Comparison of ENCODE assay signal across 18 mouse cellular contexts in genomic region chr5:37472025-37472608, GRCm38 (mm10).
DNase-seq lines count a peak whose midpoint lies in the region; ATAC-seq and TF ChIP-seq lines count a peak whose summit lies in the region.
"Had no signal": no experiment of that assay in that cellular context is flagged by ENCODE, and none has a peak within 500 bp of the region (broad histone marks: within the 10 kb centered on the region; RNA-seq: fewer than 3 reads in every experiment).

No protein-coding gene starts in this region.

- DNase-seq in cerebellum, postnatal 14 days, result peak; percentile 75 to 80
- no peak for DNase-seq in cerebellum, adult 8-10 months
- DNase-seq in kidney, adult 11 months, result peak; percentile 80
- DNase-seq in brain, adult 2 months (ENCODE audit: low read depth, low spot score), result peak; percentile 13
- DNase-seq in kidney, postnatal 0 days (ENCODE audit: low spot score), result peak; percentile 5
- DNase-seq in right cerebral cortex, adult 18-20 months, result no peak
- no peak for DNase-seq in left cerebral cortex, adult 11 months (ENCODE audit: low spot score)
- DNase-seq: adrenal gland, postnatal 36 days; gastrocnemius, postnatal 14 days; lung, postnatal 36 days; thymus, postnatal 25 days had no signal

- H3K36me3 ChIP-seq in kidney, embryonic 14.5 days (ENCODE audit: control insufficient read depth, insufficient read depth, low read length), result no peaks in the 10 kb centered on the region
- H3K36me3 ChIP-seq in kidney, postnatal 0 days (ENCODE audit: insufficient read depth, low read length), result no peaks in the 10 kb centered on the region
- H3K36me3 ChIP-seq: embryonic facial prominence, embryonic 15.5 days; midbrain, embryonic 10.5 days had no signal

- no peak overlapping the region for H3K27ac ChIP-seq in kidney, embryonic 14.5 days (ENCODE audit: low read depth, low read length)
- no peak overlapping the region for H3K27ac ChIP-seq in kidney, postnatal 0 days
- H3K27ac ChIP-seq: embryonic facial prominence, embryonic 15.5 days; limb, embryonic 15.5 days; midbrain, embryonic 10.5 days; neural tube, embryonic 15.5 days had no signal

- no peak overlapping the region for H3K9ac ChIP-seq in kidney, embryonic 14.5 days (ENCODE audit: low read depth, low read length)
- no peak overlapping the region for H3K9ac ChIP-seq in kidney, postnatal 0 days (ENCODE audit: low read depth, low read length)
- H3K9ac ChIP-seq: embryonic facial prominence, embryonic 15.5 days; limb, embryonic 15.5 days; neural tube, embryonic 15.5 days had no signal

- WGBS in kidney, embryonic 14.5 days, result 63% methylated on average over 3 of the region's 3 CpGs
- WGBS in kidney, postnatal 0 days, result 37% methylated on average over 3 of the region's 3 CpGs

- H3K9me3 ChIP-seq in kidney, embryonic 14.5 days (ENCODE audit: control insufficient read depth, low read length), result no peaks in the 10 kb centered on the region
- H3K9me3 ChIP-seq in kidney, postnatal 0 days (replicated peaks; ENCODE audit: low read length), result no peaks in the 10 kb centered on the region
- H3K9me3 ChIP-seq: embryonic facial prominence, embryonic 15.5 days; limb, embryonic 15.5 days; neural tube, embryonic 15.5 days had no signal

- H3K4me1 ChIP-seq in kidney, embryonic 14.5 days (ENCODE audit: control insufficient read depth, insufficient read depth, low read length), result no peaks in the 10 kb centered on the region
- H3K4me1 ChIP-seq in kidney, postnatal 0 days (replicated peaks; ENCODE audit: insufficient read depth, low read length), result no peaks in the 10 kb centered on the region
- H3K4me1 ChIP-seq: embryonic facial prominence, embryonic 15.5 days; limb, embryonic 15.5 days; midbrain, embryonic 10.5 days had no signal

- no peak overlapping the region for H3K4me3 ChIP-seq in kidney, embryonic 14.5 days (ENCODE audit: low read length)
- no peak overlapping the region for H3K4me3 ChIP-seq in kidney, postnatal 0 days (replicated peaks; ENCODE audit: low read depth, low read length)
- H3K4me3 ChIP-seq: embryonic facial prominence, embryonic 15.5 days; limb, embryonic 15.5 days; midbrain, embryonic 10.5 days; neural tube, embryonic 15.5 days had no signal

- TF ChIP-seq CTCF in kidney, postnatal 0 days (IDR thresholded peaks at IDR 0.05; ENCODE audit: low read depth), result no peak

- H3K27me3 ChIP-seq in kidney, embryonic 14.5 days (ENCODE audit: control insufficient read depth, insufficient read depth, low read length), result no peaks in the 10 kb centered on the region
- no peaks in the 10 kb centered on the region for H3K27me3 ChIP-seq in kidney, postnatal 0 days (ENCODE audit: insufficient read depth, low read length)
- H3K27me3 ChIP-seq: embryonic facial prominence, embryonic 15.5 days; limb, embryonic 15.5 days; neural tube, embryonic 15.5 days had no signal

- no peak for ATAC-seq in kidney, embryonic 14.5 days (ENCODE audit: low FRiP score, low TSS enrichment)
- no peak for ATAC-seq in kidney, postnatal 0 days (replicated peaks; ENCODE audit: low FRiP score, low read depth)
- ATAC-seq: activated CD4-positive, CD25-positive, alpha-beta regulatory T cell, adult 4 months; inflammation-experienced regulatory T-cells, adult 6 months had no signal

- no peak overlapping the region for H3K4me2 ChIP-seq in kidney, embryonic 14.5 days (replicated peaks; ENCODE audit: low read depth, low read length)
- no peak overlapping the region for H3K4me2 ChIP-seq in kidney, postnatal 0 days (ENCODE audit: low read length)
- H3K4me2 ChIP-seq: embryonic facial prominence, embryonic 15.5 days; limb, embryonic 15.5 days; neural tube, embryonic 15.5 days had no signal

Comparison
In these comparisons a context has a peak if more than half of its experiments do, and no peak if none do; other contexts are left out.
1. DNase-seq: peak in cerebellum, postnatal 14 days (2 of 2), kidney, adult 11 months (single experiment), brain, adult 2 months (single experiment) and kidney, postnatal 0 days (single experiment); none in cerebellum, adult 8-10 months (single experiment), right cerebral cortex, adult 18-20 months (single experiment) and left cerebral cortex, adult 11 months (single experiment).